Mouse (Mus musculus) forebrain, embryonic 15.5 days (tissue): ENCODE data around the gene Vsx2. TPM values are rescaled to one million over a fixed set of nuclear protein-coding genes. Genes with fewer than 3 reads are reported as not detected.

Experiments
- ATAC-seq: fragments of 200-750 bp; cut with Nextera tagmentation; replicated peaks from 2 replicates; pipeline ENCODE4 v1.8.0; 2017; ENCODE audit warnings: mild to moderate bottlenecking, moderate TSS enrichment, moderate library complexity
- H3K27ac ChIP-seq: fragments of 300-500 bp; sonication (generic); replicated peaks from 2 replicates; pipeline ENCODE4 v1.5.1; 2015; ENCODE audit warnings: mild to moderate bottlenecking, inconsistent platforms
- H3K27me3 ChIP-seq: fragments of 300-500 bp; sonication (generic); 2 replicates; pipeline ENCODE4 v1.6.1; 2015; ENCODE audit warnings: inconsistent platforms
- H3K36me3 ChIP-seq: fragments of 300-500 bp; sonication (generic); 2 replicates; pipeline ENCODE4 v1.6.1; 2015; ENCODE audit warnings: mild to moderate bottlenecking, inconsistent platforms
- H3K4me1 ChIP-seq: fragments of 300-500 bp; sonication (generic); 2 replicates; pipeline ENCODE4 v1.6.1; 2015; ENCODE audit warnings: inconsistent platforms
- H3K4me2 ChIP-seq: fragments of 300-500 bp; sonication (generic); replicated peaks from 2 replicates; pipeline ENCODE4 v1.6.1; 2015; ENCODE audit warnings: mild to moderate bottlenecking, inconsistent platforms
- H3K4me3 ChIP-seq: fragments of 300-500 bp; sonication (generic); 2 replicates; pipeline ENCODE4 v1.5.1; 2015; ENCODE audit warnings: mild to moderate bottlenecking, inconsistent platforms
- H3K9ac ChIP-seq: fragments of 300-500 bp; sonication (generic); replicated peaks from 2 replicates; pipeline ENCODE4 v1.6.1; 2015; ENCODE audit warnings: mild to moderate bottlenecking, inconsistent platforms
- H3K9me3 ChIP-seq: fragments of 300-500 bp; sonication (generic); 2 replicates; pipeline ENCODE4 v1.6.1; 2016; ENCODE audit warnings: inconsistent platforms
- WGBS: fragments of 180-500 bp; shearing (Covaris S2); methylation state at CpG from one replicate; pipeline ENCODE4 v1.1.7; 2015; ENCODE audit warnings: mixed read lengths; 5-methylcytosine and 5-hydroxymethylcytosine counted together
- polyA plus RNA-seq: library from polyadenylated mRNA; unstranded; fragments of >200 nt; fragmentation: Nextera tagmentation; extraction: Ambion mirVana; gene quantifications from 2 replicates; pipeline ENCODE4 v1.2.1, GENCODE M21; 2015

Gene Vsx2
- polyA plus RNA-seq, 1 experiment from 2014 or later = 0.05 TPM

GRCm38 (mm10) chr12:84546577-84547085 is 22.9 kb upstream of the Vsx2 start:
- Histone ChIP-seq H3K9ac (no peak overlapping the region), H3K36me3 (no peaks in the 10 kb centered on the region), H3K9me3 (no peaks in the 10 kb centered on the region), H3K27me3 (no peaks in the 10 kb centered on the region), H3K27ac (no peak overlapping the region), H3K4me3 (no peak overlapping the region), H3K4me1 (peaks cover 12% of the 10 kb centered on the region), H3K4me2 (no peak overlapping the region)
- ATAC-seq = peak; percentile 43; the same call in 1 of the 2 replicates
- 42% methylated on average over 2 of the region's 2 CpGs for WGBS

- 21% methylated on average over 8 of the region's 8 CpGs for WGBS
- Histone ChIP-seq H3K9ac (no peak overlapping the region), H3K4me3 (no peak overlapping the region), H3K36me3 (no peaks in the 10 kb centered on the region), H3K4me1 (peaks cover 5% of the 10 kb centered on the region; the same call in 1 of the 2 replicates), H3K4me2 (no peak overlapping the region), H3K9me3 (no peaks in the 10 kb centered on the region), H3K27ac (no peak overlapping the region), H3K27me3 (no peaks in the 10 kb centered on the region)
- no peak for ATAC-seq
These were observed 21.3 kb upstream of the Vsx2 start for GRCm38 (mm10) chr12:84548251-84548650.

- H3K4me1 ChIP-seq = no peaks in the 10 kb centered on the region
- no peak overlapping the region for H3K4me2 ChIP-seq
- ATAC-seq = no peak
- no peak overlapping the region for H3K9ac ChIP-seq
- H3K4me3 ChIP-seq = no peak overlapping the region
- no peaks in the 10 kb centered on the region for H3K9me3 ChIP-seq
- no peak overlapping the region for H3K27ac ChIP-seq
- 66% methylated on average over 8 of the region's 8 CpGs for WGBS
- H3K27me3 ChIP-seq = no peaks in the 10 kb centered on the region
- H3K36me3 ChIP-seq = no peaks in the 10 kb centered on the region
These were observed 14.3 kb upstream of the Vsx2 start for GRCm38 (mm10) chr12:84555218-84555617.

GRCm38 (mm10) chr12:84562558-84562957 is 7.0 kb upstream of the Vsx2 start:
- Histone ChIP-seq H3K4me3 (no peak overlapping the region), H3K27ac (no peak overlapping the region), H3K9ac (no peak overlapping the region), H3K9me3 (no peaks in the 10 kb centered on the region), H3K4me2 (no peak overlapping the region), H3K27me3 (peaks cover 8% of the 10 kb centered on the region), H3K36me3 (no peaks in the 10 kb centered on the region), H3K4me1 (no peaks in the 10 kb centered on the region)
- WGBS = 49% methylated on average over 4 of the region's 4 CpGs
- no peak for ATAC-seq

GRCm38 (mm10) chr12:84567576-84567975 is 2.0 kb upstream of the Vsx2 start:
- H3K27ac ChIP-seq = no peak overlapping the region
- H3K27me3 ChIP-seq = peaks cover 47% of the 10 kb centered on the region
- H3K36me3 ChIP-seq = no peaks in the 10 kb centered on the region
- H3K9me3 ChIP-seq = no peaks in the 10 kb centered on the region
- H3K9ac ChIP-seq = no peak overlapping the region
- no peak for ATAC-seq
- WGBS = 85% methylated on average over 6 of the region's 6 CpGs
- no peak overlapping the region for H3K4me3 ChIP-seq
- peaks cover 20% of the 10 kb centered on the region for H3K4me1 ChIP-seq
- H3K4me2 ChIP-seq = no peak overlapping the region

- under 1% methylated on average over 40 of the region's 40 CpGs for WGBS
- Histone ChIP-seq H3K4me1 (peaks cover 20% of the 10 kb centered on the region), H3K36me3 (no peaks in the 10 kb centered on the region), H3K27me3 (peaks cover 70% of the 10 kb centered on the region), H3K27ac (no peak overlapping the region), H3K9me3 (no peaks in the 10 kb centered on the region), H3K4me2 (peak overlapping the region; percentile 14; the same call in 1 of the 2 replicates), H3K4me3 (peak overlapping the region; percentile 20), H3K9ac (no peak overlapping the region)
- no peak for ATAC-seq
These were observed 573 bp downstream of the Vsx2 start for GRCm38 (mm10) chr12:84569976-84570693.

GRCm38 (mm10) chr12:84570694-84571415 is 1.3 kb downstream of the Vsx2 start:
- H3K36me3 ChIP-seq = no peaks in the 10 kb centered on the region
- peaks cover 20% of the 10 kb centered on the region for H3K4me1 ChIP-seq
- H3K27me3 ChIP-seq = peaks cover 71% of the 10 kb centered on the region
- H3K4me3 ChIP-seq = no peak overlapping the region
- H3K9me3 ChIP-seq = no peaks in the 10 kb centered on the region
- 1% methylated on average over 34 of the region's 34 CpGs for WGBS
- H3K4me2 ChIP-seq = no peak overlapping the region
- ATAC-seq = no peak
- H3K27ac ChIP-seq = no peak overlapping the region
- no peak overlapping the region for H3K9ac ChIP-seq

GRCm38 (mm10) chr12:84571466-84572340 is 2.1 kb downstream of the Vsx2 start:
- H3K27ac ChIP-seq = no peak overlapping the region
- H3K36me3 ChIP-seq = no peaks in the 10 kb centered on the region
- no peak overlapping the region for H3K4me3 ChIP-seq
- no peaks in the 10 kb centered on the region for H3K9me3 ChIP-seq
- ATAC-seq = no peak
- WGBS = 2% methylated on average over 43 of the region's 43 CpGs
- H3K9ac ChIP-seq = no peak overlapping the region
- peaks cover 20% of the 10 kb centered on the region for H3K4me1 ChIP-seq
- peaks cover 67% of the 10 kb centered on the region for H3K27me3 ChIP-seq
- H3K4me2 ChIP-seq = no peak overlapping the region

- peaks cover 20% of the 10 kb centered on the region for H3K4me1 ChIP-seq
- H3K27me3 ChIP-seq = peaks cover 65% of the 10 kb centered on the region
- no peak overlapping the region for H3K9ac ChIP-seq
- ATAC-seq = no peak
- no peak overlapping the region for H3K4me2 ChIP-seq
- no peaks in the 10 kb centered on the region for H3K36me3 ChIP-seq
- no peaks in the 10 kb centered on the region for H3K9me3 ChIP-seq
- no peak overlapping the region for H3K27ac ChIP-seq
- no peak overlapping the region for H3K4me3 ChIP-seq
- WGBS = 8% methylated on average over 7 of the region's 7 CpGs
These were observed 2.8 kb downstream of the Vsx2 start for GRCm38 (mm10) chr12:84572341-84572720.

- no peak overlapping the region for H3K9ac ChIP-seq
- H3K4me3 ChIP-seq = no peak overlapping the region
- H3K27ac ChIP-seq = no peak overlapping the region
- 12% methylated on average over 7 of the region's 7 CpGs for WGBS
- H3K9me3 ChIP-seq = no peaks in the 10 kb centered on the region
- no peaks in the 10 kb centered on the region for H3K36me3 ChIP-seq
- H3K4me1 ChIP-seq = peaks cover 20% of the 10 kb centered on the region
- peaks cover 57% of the 10 kb centered on the region for H3K27me3 ChIP-seq
- no peak for ATAC-seq
- no peak overlapping the region for H3K4me2 ChIP-seq
These were observed 3.5 kb downstream of the Vsx2 start for GRCm38 (mm10) chr12:84573094-84573493.

- H3K9ac ChIP-seq = no peak overlapping the region
- no peaks in the 10 kb centered on the region for H3K9me3 ChIP-seq
- peaks cover 20% of the 10 kb centered on the region for H3K27me3 ChIP-seq
- no peaks in the 10 kb centered on the region for H3K36me3 ChIP-seq
- H3K4me3 ChIP-seq = no peak overlapping the region
- no peak overlapping the region for H3K27ac ChIP-seq
- no peaks in the 10 kb centered on the region for H3K4me1 ChIP-seq
- 58% methylated on average over 11 of the region's 11 CpGs for WGBS
- no peak overlapping the region for H3K4me2 ChIP-seq
- ATAC-seq = no peak
These were observed 8.3 kb downstream of the Vsx2 start for GRCm38 (mm10) chr12:84577768-84578439.
